Mouse (Mus musculus): ENCODE results near the gene E330021D16Rik.
"Not testable (repeated sequence)": the region's sequence is repeated elsewhere in the genome, so short reads cannot be mapped to it uniquely, and the experiment has no call there.

The E330021D16Rik gene

GRCm38 (mm10) chr6:136415133-136415775, at the start of gene E330021D16Rik:
TSS of gene E330021D16Rik (minus strand) at chr6:136415569.
- DNase-seq (ENCODE audit: low spot score), result no peak

GRCm38 (mm10) chr6:136465021-136465420, 49.7 kb upstream of the E330021D16Rik start:
- no peak for DNase-seq (ENCODE audit: low spot score)

- DNase-seq (ENCODE audit: low spot score), result no peak
Observed at GRCm38 (mm10) chr6:136464121-136464621, 48.8 kb upstream of the E330021D16Rik start.

- no peak for DNase-seq (ENCODE audit: low spot score)
Observed at GRCm38 (mm10) chr6:136463491-136463890, 48.1 kb upstream of the E330021D16Rik start.

- no peak for DNase-seq (ENCODE audit: low spot score)
Observed at GRCm38 (mm10) chr6:136459156-136459555, 43.8 kb upstream of the E330021D16Rik start.

- DNase-seq (ENCODE audit: low spot score), result no peak
Observed at GRCm38 (mm10) chr6:136456302-136456701, 40.9 kb upstream of the E330021D16Rik start.

GRCm38 (mm10) chr6:136455696-136456095, 40.3 kb upstream of the E330021D16Rik start:
- no peak for DNase-seq (ENCODE audit: low spot score)

- DNase-seq (ENCODE audit: low spot score), result no peak
Observed at GRCm38 (mm10) chr6:136452623-136453022, 37.3 kb upstream of the E330021D16Rik start.

GRCm38 (mm10) chr6:136450863-136451262, 35.5 kb upstream of the E330021D16Rik start:
- no peak for DNase-seq (ENCODE audit: low spot score)

GRCm38 (mm10) chr6:136449930-136450329, 34.6 kb upstream of the E330021D16Rik start:
- no peak for DNase-seq (ENCODE audit: low spot score)

GRCm38 (mm10) chr6:136449270-136449692, 33.9 kb upstream of the E330021D16Rik start:
- no peak for DNase-seq (ENCODE audit: low spot score)

GRCm38 (mm10) chr6:136439205-136439604, 23.8 kb upstream of the E330021D16Rik start:
- not testable (repeated sequence) for DNase-seq (ENCODE audit: low spot score)

GRCm38 (mm10) chr6:136436151-136436550, 20.8 kb upstream of the E330021D16Rik start:
- not testable (repeated sequence) for DNase-seq (ENCODE audit: low spot score)

- DNase-seq (ENCODE audit: low spot score), result no peak
Observed at GRCm38 (mm10) chr6:136433573-136433972, 18.2 kb upstream of the E330021D16Rik start.

GRCm38 (mm10) chr6:136431896-136432248, 16.5 kb upstream of the E330021D16Rik start:
- DNase-seq (ENCODE audit: low spot score), result no peak

- DNase-seq (ENCODE audit: low spot score), result no peak
Observed at GRCm38 (mm10) chr6:136431169-136431895, 16.0 kb upstream of the E330021D16Rik start.

- DNase-seq (ENCODE audit: low spot score), result no peak
Observed at GRCm38 (mm10) chr6:136429441-136429840, 14.1 kb upstream of the E330021D16Rik start.

GRCm38 (mm10) chr6:136428412-136428811, 13.0 kb upstream of the E330021D16Rik start:
- DNase-seq (ENCODE audit: low spot score), result no peak

GRCm38 (mm10) chr6:136427240-136427639, 11.9 kb upstream of the E330021D16Rik start:
- DNase-seq (ENCODE audit: low spot score), result no peak

- no peak for DNase-seq (ENCODE audit: low spot score)
Observed at GRCm38 (mm10) chr6:136425956-136426355, 10.6 kb upstream of the E330021D16Rik start.

GRCm38 (mm10) chr6:136424166-136424565, 8.8 kb upstream of the E330021D16Rik start:
- DNase-seq (ENCODE audit: low spot score), result no peak

GRCm38 (mm10) chr6:136423201-136423600, 7.8 kb upstream of the E330021D16Rik start:
- DNase-seq (ENCODE audit: low spot score), result no peak

All from ovary, postnatal 14 days (tissue).